Mouse (Mus musculus) kidney, postnatal 4 days (tissue): ENCODE results near the gene Itgb3bp.

Experiments
- DNase-seq, 2 experiments: peaks; one replicate each; pipeline ENCODE4 v3.0.0; 2021; ENCODE audit warnings: mixed read lengths in 2 of 2

Itgb3bp gene

DNA sequence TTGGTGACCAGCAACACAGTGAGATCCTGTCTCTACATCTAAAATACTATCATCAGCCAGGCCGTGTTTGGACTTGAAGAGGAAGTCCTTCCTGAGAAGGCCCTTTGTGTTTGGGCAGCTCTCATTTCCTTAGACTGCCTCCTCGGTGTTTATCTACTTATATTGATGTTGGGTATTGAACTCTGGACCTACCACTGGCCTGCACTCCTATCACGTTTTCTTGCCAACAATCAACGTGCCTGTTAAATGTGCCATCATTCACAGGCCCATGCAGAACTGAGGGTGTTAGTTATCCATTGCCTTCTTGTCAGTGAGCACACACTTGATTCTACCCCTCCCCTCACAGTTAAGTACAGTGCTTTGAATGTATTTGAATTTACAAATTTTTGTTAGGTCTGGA lies 211.7 kb downstream of the Itgb3bp start:
- no peak for DNase-seq

GRCm38 (mm10) chr4:99715783-99716416 lies 213.7 kb downstream of the Itgb3bp start:
- DNase-seq = no peak
